Mouse (Mus musculus) hindbrain, embryonic 15.5 days (tissue): Measurements from ENCODE around the gene Pkp4. TPM values are rescaled to one million over a fixed set of nuclear protein-coding genes. Genes with fewer than 3 reads are reported as not detected.

ENCODE experiments used
- ATAC-seq: fragments of 200-750 bp; cut with Nextera tagmentation; 2 replicates; pipeline ENCODE4 v1.8.0; 2017; ENCODE audit warnings: low read depth, moderate number of reproducible peaks, moderate TSS enrichment; ENCODE audit not compliant: low FRiP score
- H3K27ac ChIP-seq: fragments of 300-500 bp; sonication (generic); replicated peaks from 2 replicates; pipeline ENCODE4 v1.5.1; 2015; ENCODE audit warnings: mild to moderate bottlenecking, inconsistent platforms
- H3K27me3 ChIP-seq: fragments of 300-500 bp; sonication (generic); 2 replicates; pipeline ENCODE4 v1.6.1; 2015; ENCODE audit warnings: control low read depth, inconsistent platforms
- H3K36me3 ChIP-seq: fragments of 300-500 bp; sonication (generic); 2 replicates; pipeline ENCODE4 v1.6.1; 2015; ENCODE audit warnings: control low read depth, inconsistent platforms
- H3K4me1 ChIP-seq: fragments of 300-500 bp; sonication (generic); replicated peaks from 2 replicates; pipeline ENCODE4 v1.6.1; 2015; ENCODE audit warnings: control low read depth, inconsistent platforms
- H3K4me2 ChIP-seq: fragments of 300-500 bp; sonication (generic); 2 replicates; pipeline ENCODE4 v1.6.1; 2015; ENCODE audit warnings: moderate library complexity, mild to moderate bottlenecking, inconsistent platforms
- H3K4me3 ChIP-seq: fragments of 300-500 bp; sonication (generic); 2 replicates; pipeline ENCODE4 v1.5.1; 2015; ENCODE audit warnings: mild to moderate bottlenecking, inconsistent platforms
- H3K9ac ChIP-seq: fragments of 300-500 bp; sonication (generic); 2 replicates; pipeline ENCODE4 v1.6.1; 2015; ENCODE audit warnings: inconsistent platforms
- H3K9me3 ChIP-seq: fragments of 300-500 bp; sonication (generic); 2 replicates; pipeline ENCODE4 v1.6.1; 2016; ENCODE audit warnings: control low read depth, inconsistent platforms
- WGBS: fragments of 180-500 bp; shearing (Covaris S2); methylation state at CpG from one replicate; pipeline ENCODE4 v1.1.7; 2015; 5-methylcytosine and 5-hydroxymethylcytosine counted together
- polyA plus RNA-seq: library from polyadenylated mRNA; unstranded; fragments of >200 nt; fragmentation: Nextera tagmentation; extraction: Ambion mirVana; gene quantifications from 2 replicates; pipeline ENCODE4 v1.2.1, GENCODE M21; 2015

Gene Pkp4
- polyA plus RNA-seq, 1 experiment from 2014 or later = 24.7 TPM

DNA sequence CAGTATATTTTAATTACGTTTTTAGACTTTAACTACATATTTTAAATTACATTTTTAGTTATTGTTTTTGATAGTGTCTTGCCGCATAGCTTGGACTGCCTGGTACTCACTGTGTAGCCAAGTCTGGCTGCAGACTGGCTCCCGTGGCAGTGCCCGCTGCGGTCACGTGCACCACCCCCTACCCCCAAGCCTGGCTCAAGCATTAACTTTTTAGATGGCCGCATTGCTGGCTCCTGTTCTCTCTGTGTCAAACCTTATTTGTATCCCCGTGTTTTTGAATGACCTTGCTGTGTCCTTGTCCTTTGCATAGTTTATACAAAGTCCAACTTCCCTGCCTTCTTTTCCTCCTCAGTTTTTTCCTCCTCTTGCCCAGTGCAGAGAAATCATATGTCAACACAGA, 25.5 kb downstream of the Pkp4 start:
- Histone ChIP-seq H3K27me3 (no peaks in the 10 kb centered on the region), H3K4me2 (no peak overlapping the region), H3K4me1 (peaks cover 19% of the 10 kb centered on the region), H3K9ac (no peak overlapping the region), H3K9me3 (no peaks in the 10 kb centered on the region), H3K27ac (no peak overlapping the region), H3K4me3 (no peak overlapping the region), H3K36me3 (no peaks in the 10 kb centered on the region)
- ATAC-seq = no peak
- 95% methylated on average over 8 of the region's 8 CpGs for WGBS

- Histone ChIP-seq H3K4me2 (no peak overlapping the region), H3K27ac (no peak overlapping the region), H3K36me3 (no peaks in the 10 kb centered on the region), H3K9ac (no peak overlapping the region), H3K4me1 (peaks cover 25% of the 10 kb centered on the region), H3K9me3 (no peaks in the 10 kb centered on the region), H3K4me3 (no peak overlapping the region), H3K27me3 (no peaks in the 10 kb centered on the region)
- 94% methylated on average over 6 of the region's 6 CpGs for WGBS
- ATAC-seq = no peak
Measured at GRCm38 (mm10) chr2:59186966-59187365, 26.3 kb downstream of the Pkp4 start.

- H3K4me3 ChIP-seq = no peak overlapping the region
- no peak overlapping the region for H3K27ac ChIP-seq
- no peak for ATAC-seq
- no peaks in the 10 kb centered on the region for H3K27me3 ChIP-seq
- WGBS = 80% methylated on average over 8 of the region's 8 CpGs
- no peaks in the 10 kb centered on the region for H3K9me3 ChIP-seq
- peaks cover 26% of the 10 kb centered on the region for H3K4me1 ChIP-seq
- no peak overlapping the region for H3K4me2 ChIP-seq
- no peak overlapping the region for H3K9ac ChIP-seq
- H3K36me3 ChIP-seq = no peaks in the 10 kb centered on the region
Measured at GRCm38 (mm10) chr2:59188306-59188705, 27.7 kb downstream of the Pkp4 start.

DNA sequence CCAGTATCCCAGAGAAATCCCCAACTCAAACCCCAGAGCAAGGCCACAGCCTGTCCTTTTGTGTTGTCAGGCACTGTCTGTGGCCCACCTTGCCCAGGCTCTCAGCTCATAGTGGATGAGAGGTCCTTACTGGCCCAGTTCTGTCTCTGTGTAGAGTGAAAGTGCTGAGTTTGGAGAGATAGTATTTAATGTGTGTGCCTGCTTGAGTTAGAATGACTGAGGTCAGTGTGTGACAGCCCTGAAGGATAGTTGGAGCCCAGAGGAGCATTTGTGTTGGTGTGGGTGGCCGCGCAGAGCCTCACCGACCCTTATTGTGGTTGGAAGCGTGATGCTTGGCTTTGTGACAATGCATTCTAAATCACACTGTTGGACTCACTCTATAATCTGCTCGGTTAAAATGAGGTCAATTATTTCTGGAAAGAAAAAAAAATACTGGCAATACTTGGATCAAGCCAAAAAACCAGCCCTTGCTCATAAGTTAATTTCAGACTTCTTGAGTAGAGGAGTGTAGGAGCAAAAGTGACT, 29.1 kb downstream of the Pkp4 start:
- no peaks in the 10 kb centered on the region for H3K36me3 ChIP-seq
- H3K27ac ChIP-seq = 0 out of 2 replicates have a peak overlapping the region, but pooled peaks have one; percentile 22
- H3K27me3 ChIP-seq = no peaks in the 10 kb centered on the region
- no peak for ATAC-seq
- H3K4me3 ChIP-seq = no peak overlapping the region
- 70% methylated on average over 5 of the region's 5 CpGs for WGBS
- H3K9ac ChIP-seq = no peak overlapping the region
- no peaks in the 10 kb centered on the region for H3K9me3 ChIP-seq
- peaks cover 26% of the 10 kb centered on the region for H3K4me1 ChIP-seq
- no peak overlapping the region for H3K4me2 ChIP-seq

GRCm38 (mm10) chr2:59190186-59190585, 29.5 kb downstream of the Pkp4 start:
- H3K4me2 ChIP-seq = no peak overlapping the region
- no peaks in the 10 kb centered on the region for H3K9me3 ChIP-seq
- no peak overlapping the region for H3K4me3 ChIP-seq
- 83% methylated on average over 10 of the region's 10 CpGs for WGBS
- no peaks in the 10 kb centered on the region for H3K36me3 ChIP-seq
- no peaks in the 10 kb centered on the region for H3K27me3 ChIP-seq
- H3K9ac ChIP-seq = no peak overlapping the region
- H3K27ac ChIP-seq = 0 out of 2 replicates have a peak overlapping the region, but pooled peaks have one; percentile 22
- peaks cover 26% of the 10 kb centered on the region for H3K4me1 ChIP-seq
- no peak for ATAC-seq

DNA sequence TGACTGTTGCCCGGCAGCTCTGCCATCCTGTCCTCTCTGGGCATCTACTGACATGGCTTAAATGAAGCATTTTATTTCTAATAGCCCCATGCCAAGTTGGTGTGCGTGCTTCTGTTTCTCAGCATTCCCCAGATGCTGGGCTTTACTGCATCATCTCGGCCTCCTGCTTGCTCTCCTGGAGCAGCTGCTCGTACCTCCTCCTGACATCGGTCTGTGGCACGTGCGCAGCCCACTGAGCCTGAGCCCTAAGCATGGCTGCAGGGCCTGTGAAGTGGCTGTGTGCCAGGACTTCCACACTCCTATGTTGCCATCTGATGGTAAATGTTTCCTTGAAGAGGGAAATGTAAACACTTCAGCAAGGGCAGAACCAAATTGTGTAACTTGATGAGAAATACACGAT, 30.8 kb downstream of the Pkp4 start:
- ATAC-seq = peak; percentile 69
- no peaks in the 10 kb centered on the region for H3K9me3 ChIP-seq
- no peaks in the 10 kb centered on the region for H3K27me3 ChIP-seq
- H3K36me3 ChIP-seq = no peaks in the 10 kb centered on the region
- no peak overlapping the region for H3K4me3 ChIP-seq
- peaks cover 26% of the 10 kb centered on the region for H3K4me1 ChIP-seq
- H3K27ac ChIP-seq = no peak overlapping the region
- no peak overlapping the region for H3K9ac ChIP-seq
- no peak overlapping the region for H3K4me2 ChIP-seq
- WGBS = 57% methylated on average over 8 of the region's 8 CpGs

GRCm38 (mm10) chr2:59193117-59193516, 32.5 kb downstream of the Pkp4 start:
- H3K4me2 ChIP-seq = no peak overlapping the region
- peaks cover 26% of the 10 kb centered on the region for H3K4me1 ChIP-seq
- no peak overlapping the region for H3K9ac ChIP-seq
- H3K36me3 ChIP-seq = no peaks in the 10 kb centered on the region
- no peak overlapping the region for H3K4me3 ChIP-seq
- ATAC-seq = no peak
- WGBS = 82% methylated on average over 5 of the region's 5 CpGs
- no peak overlapping the region for H3K27ac ChIP-seq
- H3K27me3 ChIP-seq = no peaks in the 10 kb centered on the region
- H3K9me3 ChIP-seq = no peaks in the 10 kb centered on the region

DNA sequence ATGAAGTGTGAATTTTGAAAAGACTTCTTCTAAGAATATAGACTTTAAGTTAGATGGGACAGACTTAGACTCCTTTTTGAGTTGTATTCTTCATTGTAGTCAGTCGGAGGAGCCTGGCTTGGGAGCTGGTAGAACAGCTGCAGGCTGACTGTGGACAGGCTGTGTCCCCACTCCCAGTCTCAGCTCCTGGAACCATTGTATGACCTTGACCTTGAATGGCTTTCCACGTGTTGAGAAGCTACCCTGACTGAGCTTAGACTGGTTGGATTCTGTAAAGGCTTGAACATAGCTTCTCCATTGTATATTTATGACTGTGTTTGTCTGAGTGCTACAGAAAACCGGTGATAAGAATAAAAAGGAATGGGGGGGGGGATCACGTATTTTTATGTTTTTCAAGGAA, 36.5 kb downstream of the Pkp4 start:
- Histone ChIP-seq H3K4me1 (no peaks in the 10 kb centered on the region), H3K36me3 (no peaks in the 10 kb centered on the region), H3K27me3 (no peaks in the 10 kb centered on the region), H3K27ac (no peak overlapping the region), H3K9ac (no peak overlapping the region), H3K4me2 (no peak overlapping the region), H3K4me3 (no peak overlapping the region), H3K9me3 (no peaks in the 10 kb centered on the region)
- no peak for ATAC-seq
- WGBS = 89% methylated on average over 4 of the region's 4 CpGs

DNA sequence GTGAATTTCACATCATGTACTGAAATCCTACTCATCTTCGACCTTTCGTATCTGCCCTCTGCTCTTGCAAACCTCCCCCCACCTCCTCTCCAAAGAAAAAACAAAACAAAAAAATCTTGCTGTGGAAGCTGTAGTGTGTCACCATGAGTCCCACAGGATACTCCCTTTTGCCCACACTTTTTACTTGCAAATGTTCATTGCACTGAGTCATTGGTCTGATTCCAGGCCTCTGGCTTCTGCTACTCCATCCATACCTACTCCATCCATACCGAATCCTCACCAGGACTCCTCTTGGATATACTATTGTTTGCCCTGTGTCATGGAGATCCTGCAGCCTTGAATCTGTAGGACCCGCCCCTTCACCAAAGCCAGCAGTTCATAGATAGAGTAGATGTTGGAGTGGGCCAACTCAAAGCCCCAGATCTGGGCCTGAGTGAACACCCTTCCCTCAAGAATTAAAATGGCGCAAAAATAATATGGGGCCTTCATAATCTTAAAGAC, 38.9 kb downstream of the Pkp4 start:
- peaks cover 10% of the 10 kb centered on the region for H3K4me1 ChIP-seq
- no peak overlapping the region for H3K4me3 ChIP-seq
- no peak overlapping the region for H3K4me2 ChIP-seq
- no peaks in the 10 kb centered on the region for H3K9me3 ChIP-seq
- H3K9ac ChIP-seq = no peak overlapping the region
- H3K27ac ChIP-seq = no peak overlapping the region
- WGBS = 96% methylated on average over 5 of the region's 5 CpGs
- ATAC-seq = no peak
- no peaks in the 10 kb centered on the region for H3K27me3 ChIP-seq
- H3K36me3 ChIP-seq = no peaks in the 10 kb centered on the region

DNA sequence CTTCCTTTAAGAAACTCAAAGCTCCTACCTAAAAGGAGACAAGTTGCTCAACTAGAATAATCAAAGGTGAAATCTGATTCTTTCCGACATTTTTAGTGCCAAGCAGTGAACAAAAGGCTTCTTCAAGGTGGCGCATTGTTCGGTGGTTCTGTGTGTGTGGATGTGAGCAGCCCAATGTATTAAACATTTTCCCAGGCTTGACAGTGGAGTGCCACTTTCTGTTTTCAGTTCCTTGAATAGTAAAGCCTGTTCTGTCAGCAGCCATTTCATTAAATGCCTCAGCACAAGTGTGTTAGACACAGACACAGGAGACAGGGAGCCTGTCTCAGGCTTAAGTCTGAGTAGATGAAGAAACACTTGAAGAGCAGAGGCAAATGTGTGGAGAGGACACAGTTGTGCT, 39.9 kb downstream of the Pkp4 start:
- Histone ChIP-seq H3K4me1 (peaks cover 10% of the 10 kb centered on the region), H3K4me2 (no peak overlapping the region), H3K9ac (no peak overlapping the region), H3K9me3 (no peaks in the 10 kb centered on the region), H3K36me3 (no peaks in the 10 kb centered on the region), H3K27ac (no peak overlapping the region), H3K4me3 (no peak overlapping the region), H3K27me3 (no peaks in the 10 kb centered on the region)
- ATAC-seq = no peak
- WGBS = 74% methylated on average over 3 of the region's 3 CpGs

- WGBS = 78% methylated on average over 5 of the region's 5 CpGs
Measured at GRCm38 (mm10) chr2:59202930-59203329, 42.3 kb downstream of the Pkp4 start.

GRCm38 (mm10) chr2:59203627-59204425, 43.2 kb downstream of the Pkp4 start:
- Histone ChIP-seq H3K9me3 (no peaks in the 10 kb centered on the region), H3K4me2 (no peak overlapping the region), H3K27ac (no peak overlapping the region), H3K36me3 (no peaks in the 10 kb centered on the region), H3K9ac (no peak overlapping the region), H3K4me1 (peaks cover 18% of the 10 kb centered on the region), H3K27me3 (no peaks in the 10 kb centered on the region), H3K4me3 (no peak overlapping the region)
- ATAC-seq = no peak
- WGBS = 52% methylated on average over 3 of the region's 3 CpGs

More at GRCm38 (mm10) chr2:59202930-59203329, 42.3 kb downstream of the Pkp4 start:
- no peak overlapping the region for H3K4me2 ChIP-seq
- no peak for ATAC-seq
- no peak overlapping the region for H3K4me3 ChIP-seq
- H3K27me3 ChIP-seq = no peaks in the 10 kb centered on the region
- H3K9me3 ChIP-seq = no peaks in the 10 kb centered on the region
- peaks cover 18% of the 10 kb centered on the region for H3K4me1 ChIP-seq
- no peak overlapping the region for H3K27ac ChIP-seq
- no peak overlapping the region for H3K9ac ChIP-seq
- no peaks in the 10 kb centered on the region for H3K36me3 ChIP-seq
